In the genomic region with DNA sequence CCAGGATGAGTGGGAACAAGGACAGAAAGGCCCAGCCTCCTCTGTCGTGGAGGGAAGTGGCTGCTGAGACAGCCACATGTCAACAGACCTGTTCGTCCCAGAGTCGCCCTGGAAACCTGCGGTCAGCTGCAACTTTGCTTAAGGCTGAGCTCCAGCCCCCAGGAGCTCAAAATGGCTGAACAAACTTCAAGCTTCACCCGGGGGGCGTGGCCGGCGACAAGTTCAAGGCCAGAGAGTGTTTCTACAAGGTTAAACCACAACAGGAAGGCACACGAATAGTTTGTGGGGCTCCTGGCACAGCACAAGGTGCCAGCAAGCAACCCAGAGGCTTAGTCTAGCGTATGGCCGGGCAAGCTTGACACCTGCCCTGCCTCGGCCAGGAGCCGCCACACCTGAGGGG, we compare ENCODE assay signal across 17 mouse cellular contexts. TPM values are rescaled to one million over a fixed set of nuclear protein-coding genes. Genes with fewer than 3 reads are reported as not detected.
DNase-seq lines count a peak whose midpoint lies in the region; ATAC-seq lines count a peak whose summit lies in the region.
"Had no signal": no experiment of that assay in that cellular context is flagged by ENCODE, and none has a peak within 500 bp of the region (broad histone marks: within the 10 kb centered on the region; RNA-seq: fewer than 3 reads in every experiment).

No protein-coding gene starts in this region.

- intact Hi-C loops in gastrocnemius, postnatal 36 days (cut with DNase I): no loop called here

- peak; percentile 42; the same call in 1 of the 2 replicates for ATAC-seq in common myeloid progenitor, adult 5-6 weeks (replicated peaks; ENCODE audit: low read depth, poor library complexity, severe bottlenecking)
- ATAC-seq: forebrain, embryonic 15.5 days; hindbrain, postnatal 0 days; intestine, embryonic 15.5 days had no signal

- peak; percentile 41 for DNase-seq in adrenal gland, postnatal 14 days
- no peak for DNase-seq in adrenal gland, postnatal 4 days (ENCODE audit: low spot score in 2 of 2)
- DNase-seq in thymus, postnatal 0 days (ENCODE audit: low spot score): peak; percentile 42
- no peak for DNase-seq in urinary bladder, postnatal 14 days (ENCODE audit: low spot score)
- DNase-seq in frontal cortex, postnatal 25 days (ENCODE audit: low spot score in 2 of 2): no peak
- DNase-seq in gastrocnemius, postnatal 36 days: no peak
- DNase-seq: adrenal gland, adult 8-10 months; cerebellum, adult 11-12 months; cerebellum, adult 9-11 months; gastrocnemius, postnatal 25 days; heart, adult 11 months; heart, postnatal 36 days had no signal

RNA-seq across cellular contexts. Expression of a gene that starts 13.2 kb away (rescaled TPM):
- total RNA-seq in adrenal gland, postnatal 14 days (2021): 46.2 and 51.3 TPM in 2 replicates
- 10 to 100 TPM; 68.5 to 70.1 TPM for total RNA-seq in adrenal gland, postnatal 4 days (2021)
- total RNA-seq in common myeloid progenitor, adult 5-6 weeks (2017): not detected in 2 replicates
- 8.5 and 11.7 TPM in 2 replicates for polyA plus RNA-seq in thymus, postnatal 0 days (2015; fragmentation: Nextera tagmentation; extraction: Ambion mirVana)
- total RNA-seq in gastrocnemius, postnatal 36 days (2021): 1 to 10 TPM; 5.7 to 9.8 TPM
- total RNA-seq: MEL had no signal

Comparison
In these comparisons a context has a peak if more than half of its experiments do, and no peak if none do; other contexts are left out.
1. DNase-seq: peak in adrenal gland, postnatal 14 days (single experiment) and thymus, postnatal 0 days (single experiment); none in adrenal gland, postnatal 4 days (0 of 2), urinary bladder, postnatal 14 days (single experiment), frontal cortex, postnatal 25 days (0 of 2) and gastrocnemius, postnatal 36 days (0 of 2).